Mouse (Mus musculus): Measurements from ENCODE around the gene Paox.
"Not testable (repeated sequence)": the region's sequence is repeated elsewhere in the genome, so short reads cannot be mapped to it uniquely, and the experiment has no call there.

Gene Paox

DNA sequence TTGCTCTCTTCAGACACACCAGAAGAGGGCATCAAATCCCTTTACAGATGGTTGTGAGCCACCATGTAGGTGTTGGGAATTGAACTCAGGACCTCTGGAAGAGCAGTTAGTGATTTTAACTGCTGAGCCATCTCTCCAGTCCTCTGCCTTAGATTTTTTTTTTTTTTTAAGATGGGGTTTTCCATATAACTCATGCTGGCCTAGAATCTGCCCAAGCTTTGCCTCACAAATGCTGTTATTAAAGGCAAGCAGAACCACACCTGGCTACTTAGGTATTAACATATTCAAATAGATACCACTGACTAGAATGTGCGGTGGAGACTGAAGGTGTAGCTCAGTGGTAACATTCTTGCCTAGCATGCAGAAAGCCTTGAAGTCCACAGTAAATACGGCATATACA lies 4.9 kb downstream of the Paox start:
- in situ Hi-C loops (cut with MboI, MseI) = no loop called here

DNA sequence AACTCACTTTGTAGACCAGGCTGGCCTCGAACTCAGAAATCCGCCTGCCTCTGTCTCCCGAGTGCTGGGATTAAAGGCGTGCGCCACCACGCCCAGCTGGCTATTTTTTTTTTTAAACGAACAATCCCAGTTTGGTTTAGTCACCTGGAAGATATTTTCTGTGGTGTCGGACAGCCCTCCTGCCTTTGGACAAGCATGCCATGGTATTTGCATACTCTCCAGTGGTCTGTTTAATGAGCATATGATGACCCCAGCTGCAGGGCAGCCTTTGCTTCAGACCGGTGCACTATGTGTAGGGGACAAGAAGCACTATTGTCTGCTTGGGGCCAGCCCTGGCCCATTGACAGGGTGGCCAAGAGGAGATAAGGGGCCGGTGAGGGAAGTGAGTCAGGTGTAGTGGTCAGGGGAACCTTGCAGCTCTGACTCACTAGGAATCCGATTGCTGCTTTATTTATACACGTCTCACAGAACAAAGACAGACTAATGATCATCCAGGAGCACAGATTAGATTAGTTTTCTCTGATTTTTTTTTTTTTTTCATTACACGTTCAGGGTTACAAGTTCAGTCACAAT lies 5.8 kb downstream of the Paox start:
- in situ Hi-C loops (cut with MboI, MseI) = no loop called here

DNA sequence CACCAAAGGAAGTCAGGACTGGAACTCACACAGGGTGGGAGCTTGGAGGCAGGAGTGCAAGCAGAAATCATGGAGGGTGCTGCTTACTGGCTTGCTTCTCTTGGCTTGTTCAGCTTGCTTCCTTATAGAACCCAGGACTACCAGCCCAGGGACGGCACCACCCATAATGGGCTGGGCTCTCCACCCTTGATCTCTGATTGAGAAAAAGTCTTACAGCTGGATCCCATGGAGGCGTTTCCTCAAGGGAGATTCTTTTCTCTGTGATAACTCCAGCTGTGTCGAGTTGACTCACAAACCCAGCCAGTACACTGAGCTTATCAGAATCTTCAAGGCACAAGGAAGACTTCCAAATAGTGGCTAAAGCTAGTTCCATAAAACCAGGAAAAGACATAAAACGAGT lies 7.2 kb downstream of the Paox start:
- in situ Hi-C loops (cut with MboI, MseI) = no loop called here

DNA sequence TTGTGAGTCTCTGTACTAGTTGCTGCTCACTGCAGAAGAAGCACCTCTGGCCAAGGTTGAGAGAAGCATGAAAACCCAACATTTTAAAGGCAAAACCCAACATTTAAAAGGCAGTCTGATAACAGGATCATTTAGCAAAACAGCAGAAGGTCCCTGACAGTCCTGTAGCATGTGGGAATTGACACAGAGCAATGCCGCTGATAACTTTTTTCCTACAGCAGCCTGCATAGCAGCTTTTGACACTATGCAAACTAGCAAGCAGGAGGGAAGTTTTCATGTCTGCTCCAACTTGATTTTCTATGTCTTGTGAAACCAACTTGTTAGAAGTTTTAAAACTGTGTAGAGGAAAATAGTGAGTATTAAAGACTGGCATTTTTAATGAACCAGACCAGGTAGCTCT lies 8.8 kb downstream of the Paox start:
- in situ Hi-C loops (cut with MboI, MseI) = no loop called here

DNA sequence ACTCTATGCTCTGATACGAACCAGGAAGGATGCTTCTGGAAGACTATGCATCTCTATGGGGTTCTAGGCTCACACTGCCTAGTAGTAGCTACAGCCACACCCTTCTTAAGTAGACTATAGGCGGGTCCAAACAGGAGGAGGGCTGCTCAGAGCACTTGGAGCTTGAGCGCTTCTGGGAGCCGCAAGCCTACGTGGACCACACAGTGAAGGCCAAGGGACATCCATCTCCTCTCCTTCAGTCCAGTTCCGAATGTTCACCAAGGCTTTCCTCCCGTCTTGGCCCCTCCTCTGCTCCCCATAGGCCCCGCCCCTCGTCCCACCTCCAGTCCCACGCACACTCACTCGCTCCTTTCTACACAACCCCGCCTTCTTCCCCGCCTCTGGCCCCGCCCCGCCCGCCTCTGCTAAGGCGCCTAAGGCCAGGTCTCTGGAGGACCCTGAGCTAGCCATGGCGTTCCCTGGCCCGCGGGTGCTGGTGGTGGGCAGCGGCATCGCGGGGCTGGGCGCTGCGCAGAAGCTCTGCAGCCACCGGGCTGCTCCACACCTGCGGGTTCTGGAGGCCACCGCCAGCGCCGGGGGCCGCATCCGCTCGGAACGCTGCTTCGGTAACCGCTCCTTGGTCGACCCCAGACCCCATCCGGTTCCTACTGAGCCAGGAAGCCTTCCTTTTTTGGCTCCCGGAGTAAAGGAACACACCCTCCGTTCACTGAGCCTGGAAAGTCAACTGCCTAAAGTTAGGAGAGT lies 9.9 kb downstream of the Paox start:
- in situ Hi-C loops (cut with MboI, MseI) = no loop called here

DNA sequence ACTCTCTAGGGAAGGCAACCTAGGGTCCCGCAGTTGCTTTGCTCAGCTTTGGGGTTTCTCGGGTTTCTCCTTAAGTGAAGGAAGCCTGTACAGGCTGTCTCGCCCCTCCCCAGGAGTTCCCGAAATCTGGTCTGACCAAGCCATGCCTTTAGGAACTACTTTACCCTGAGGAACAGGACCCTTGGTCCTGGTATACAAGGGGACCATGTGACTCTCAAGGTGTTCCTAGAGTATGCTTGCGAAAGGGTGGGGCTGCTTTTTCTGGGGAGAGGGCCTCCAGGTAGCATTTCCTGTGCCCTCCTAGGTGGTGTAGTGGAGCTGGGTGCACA lies 10.4 kb downstream of the Paox start:
- in situ Hi-C loops (cut with MboI, MseI) = no loop called here

DNA sequence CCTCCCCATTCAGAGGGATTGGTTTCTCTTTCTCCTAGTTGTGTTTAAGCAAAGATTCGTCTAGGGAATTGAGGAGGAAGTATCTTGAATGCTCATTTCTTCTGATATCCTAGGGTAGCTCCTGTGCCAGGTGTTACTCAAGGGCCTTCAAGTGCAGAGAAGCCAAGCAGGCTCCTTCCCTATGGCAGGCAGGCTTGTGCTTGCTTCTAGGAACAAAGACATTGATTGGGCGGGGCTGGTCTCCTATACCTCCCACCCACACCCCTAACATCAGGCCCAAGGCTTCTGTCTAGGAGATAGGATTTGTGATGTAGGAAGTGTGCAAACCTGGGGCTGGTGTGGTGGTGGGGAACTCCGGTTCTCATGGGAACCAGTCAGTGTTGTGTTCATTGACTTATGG lies 11.3 kb downstream of the Paox start:
- in situ Hi-C loops (cut with MboI, MseI) = no loop called here

- in situ Hi-C loops (cut with MboI, MseI) = no loop called here
Measured at GRCm38 (mm10) chr7:140127911-140128310, 12.3 kb downstream of the Paox start.

DNA sequence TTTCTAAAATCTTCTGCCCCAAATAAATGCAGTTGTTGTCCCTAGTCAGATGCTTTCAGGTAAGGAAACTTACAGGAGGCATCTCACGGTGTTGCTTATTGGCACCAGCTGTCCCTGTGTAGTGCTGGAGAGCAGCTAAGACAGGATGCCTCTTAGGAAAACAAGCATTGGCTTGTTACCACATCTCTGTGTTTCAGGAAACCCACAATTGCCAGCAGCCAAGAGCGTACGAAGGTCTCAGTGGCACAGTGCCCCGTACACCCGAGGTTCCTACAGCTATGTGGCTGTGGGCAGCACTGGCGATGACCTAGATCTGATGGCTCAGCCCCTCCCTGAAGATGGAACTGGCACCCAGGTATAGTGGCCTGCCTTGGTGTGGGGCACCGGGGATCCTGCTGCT lies 16.6 kb downstream of the Paox start:
- in situ Hi-C loops (cut with MboI, MseI) = not testable (repeated sequence)

DNA sequence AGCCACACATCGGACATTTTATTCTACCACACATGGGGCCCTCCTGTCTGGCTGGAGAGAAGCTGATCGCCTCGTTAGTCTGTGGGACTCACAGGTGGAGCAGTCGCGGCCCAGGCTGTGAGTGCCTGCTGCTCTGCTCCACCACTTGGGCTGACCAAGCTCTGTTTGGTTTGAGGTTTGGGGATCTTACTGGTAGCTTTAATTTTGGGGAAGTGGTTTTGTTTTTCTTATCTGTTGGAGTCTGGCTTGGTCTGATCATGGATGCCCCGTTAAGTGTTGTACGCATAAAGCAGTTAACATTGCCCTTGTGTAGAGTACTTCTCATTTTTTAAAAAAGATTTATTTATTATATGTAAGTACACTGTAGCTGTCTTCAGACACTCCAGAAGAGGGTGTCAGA lies 18.4 kb downstream of the Paox start:
- in situ Hi-C loops (cut with MboI, MseI) = not testable (repeated sequence)

GRCm38 (mm10) chr7:140135106-140135770 lies 19.6 kb downstream of the Paox start:
- in situ Hi-C loops (cut with MboI, MseI) = loop anchor here (5.0 kb wide), 1 partner anchor 53 kb away; the partner anchor contains the start of gene Caly

- in situ Hi-C loops (cut with MboI, MseI) = loop anchor here (5.0 kb wide), 1 partner anchor 55 kb away; the partner anchor contains the start of gene Caly
Measured at GRCm38 (mm10) chr7:140137135-140138020, 21.8 kb downstream of the Paox start, which contains the start of gene Mtg1. Mtg1 (plus strand) TSS chr7:140137564.

GRCm38 (mm10) chr7:140138021-140138310 lies 22.4 kb downstream of the Paox start:
- in situ Hi-C loops (cut with MboI, MseI) = loop anchor here (5.0 kb wide), 1 partner anchor 56 kb away; the partner anchor contains the start of gene Caly

DNA sequence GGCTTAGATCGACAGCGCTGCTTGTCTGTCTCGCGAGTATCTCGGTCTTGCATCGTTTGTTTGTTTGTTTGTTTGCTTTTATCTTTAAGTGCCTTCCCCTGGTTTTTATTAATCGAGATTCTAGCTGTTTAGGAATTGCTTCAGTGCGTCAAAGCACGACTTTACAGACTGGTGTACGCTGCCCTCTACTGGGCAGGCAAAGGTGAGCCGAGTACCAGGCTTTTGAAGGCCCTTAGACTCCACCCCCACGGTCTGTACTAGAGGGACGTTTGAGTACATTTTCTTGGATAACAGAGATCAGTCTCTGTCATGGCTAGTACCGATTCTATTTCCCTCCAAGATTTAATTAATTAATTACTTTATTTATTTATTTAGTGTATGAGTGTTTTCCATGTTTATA lies 25.8 kb downstream of the Paox start:
- in situ Hi-C loops (cut with MboI, MseI) = no loop called here

DNA sequence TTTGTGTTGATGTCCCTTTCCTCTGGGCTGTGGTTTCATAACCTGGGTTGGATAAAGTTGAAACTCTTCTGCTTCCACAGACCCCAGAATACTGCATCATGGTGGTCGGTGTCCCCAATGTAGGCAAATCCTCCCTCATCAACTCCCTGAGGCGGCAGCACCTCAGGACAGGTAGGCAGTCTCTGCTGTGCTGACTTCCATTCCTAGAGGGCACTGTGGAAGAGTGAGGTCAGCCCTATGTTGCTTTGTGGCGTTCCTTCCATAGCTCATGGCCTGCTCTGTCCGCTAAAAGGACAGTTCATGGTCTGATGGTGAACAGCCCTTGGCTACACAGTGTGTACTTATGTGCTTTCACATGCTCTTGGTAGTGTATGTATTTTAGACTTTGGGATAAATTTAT lies 29.0 kb downstream of the Paox start:
- in situ Hi-C loops (cut with MboI, MseI) = no loop called here

DNA sequence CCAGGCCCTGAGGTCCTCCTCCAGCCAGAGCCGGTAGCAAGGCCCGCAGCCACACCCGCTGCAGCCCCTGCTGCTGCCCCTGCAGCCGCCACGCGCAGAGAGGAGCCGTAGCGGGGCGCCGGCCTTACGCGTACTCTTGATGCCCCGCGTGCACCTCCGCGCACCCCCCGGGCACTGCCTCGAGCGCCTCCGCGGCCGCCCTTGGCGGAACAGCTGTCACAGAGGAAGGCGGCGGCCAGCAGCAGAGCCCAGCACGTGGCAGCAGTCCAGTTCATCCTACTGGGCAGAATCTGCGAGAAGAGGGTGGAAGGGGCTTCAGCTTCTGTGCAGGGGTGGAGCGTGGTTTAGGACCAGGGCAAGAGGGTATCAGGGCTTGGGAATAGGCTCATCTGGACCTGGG lies 37.8 kb downstream of the Paox start:
- in situ Hi-C loops (cut with MboI, MseI) = no loop called here

GRCm38 (mm10) chr7:140153829-140154217 lies 38.2 kb downstream of the Paox start:
- in situ Hi-C loops (cut with MboI, MseI) = no loop called here

GRCm38 (mm10) chr7:140154218-140154927 lies 38.8 kb downstream of the Paox start, which contains the start of gene Sprn:
Sprn (minus strand) TSS chr7:140154877.
- in situ Hi-C loops (cut with MboI, MseI) = no loop called here

GRCm38 (mm10) chr7:140160363-140160762 lies 44.8 kb downstream of the Paox start:
- in situ Hi-C loops (cut with MboI, MseI) = no loop called here

DNA sequence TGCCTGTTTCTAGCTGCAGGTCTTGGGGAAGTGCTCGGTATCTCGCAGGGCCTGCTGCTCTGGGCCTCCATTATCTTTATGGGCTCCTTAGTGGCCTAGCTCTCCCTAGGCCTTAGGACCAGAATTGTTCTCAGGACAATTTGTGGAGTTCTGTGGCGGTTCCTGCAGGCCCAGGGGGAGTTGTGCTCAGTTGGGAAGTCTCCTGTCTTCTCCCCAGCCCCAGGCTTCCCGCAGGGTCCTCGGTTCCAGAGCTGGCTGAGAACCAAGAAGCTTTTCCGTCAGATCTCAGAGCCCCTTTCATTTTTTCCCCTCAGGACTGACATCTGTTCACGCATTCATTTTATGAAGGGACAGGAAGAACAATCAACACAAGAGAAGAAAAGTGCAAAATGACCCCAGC lies 49.1 kb downstream of the Paox start, which contains the start of gene Olfr522:
TSS of gene Olfr522 (minus strand) at position 101 of the 400 bp plus-strand sequence.
- in situ Hi-C loops (cut with MboI, MseI) = no loop called here

DNA sequence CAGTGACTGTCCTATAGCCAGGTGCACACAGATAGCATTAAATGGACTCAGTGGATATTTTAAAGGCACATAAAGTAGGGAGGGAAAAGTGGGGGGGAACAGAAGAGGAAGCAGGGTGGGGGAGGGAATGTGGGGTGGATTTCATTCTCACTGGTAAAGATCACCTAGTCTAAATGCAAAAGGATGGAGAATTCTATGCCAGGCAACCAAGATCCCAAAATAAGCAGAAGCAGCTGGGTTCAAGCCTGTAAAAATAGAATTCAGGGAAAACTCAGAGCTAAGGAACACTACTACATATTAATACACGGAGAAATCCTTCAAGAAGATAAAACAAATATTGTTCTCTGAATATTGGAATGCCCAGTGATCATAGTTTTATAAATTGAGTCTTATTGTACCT lies 52.4 kb downstream of the Paox start:
- in situ Hi-C loops (cut with MboI, MseI) = no loop called here

Data from T-helper 2 cell (primary cell).